Mouse (Mus musculus) NIH3T3 (cell line): ENCODE data around the gene Upk2.

Source experiments
- DNase-seq: peaks from one replicate; pipeline ENCODE4 v3.0.0-alpha.2; 2012; ENCODE audit warnings: low read depth

Upk2 gene

GRCm38 (mm10) chr9:44406906-44407751 is 47.6 kb downstream of the Upk2 start, which contains the start of the genes Rps25 and Trappc4:
Gene Rps25 (plus strand): TSS chr9:44407139.
Gene Trappc4 (minus strand): TSS chr9:44407600.
- peak; percentile 93 for DNase-seq

DNA sequence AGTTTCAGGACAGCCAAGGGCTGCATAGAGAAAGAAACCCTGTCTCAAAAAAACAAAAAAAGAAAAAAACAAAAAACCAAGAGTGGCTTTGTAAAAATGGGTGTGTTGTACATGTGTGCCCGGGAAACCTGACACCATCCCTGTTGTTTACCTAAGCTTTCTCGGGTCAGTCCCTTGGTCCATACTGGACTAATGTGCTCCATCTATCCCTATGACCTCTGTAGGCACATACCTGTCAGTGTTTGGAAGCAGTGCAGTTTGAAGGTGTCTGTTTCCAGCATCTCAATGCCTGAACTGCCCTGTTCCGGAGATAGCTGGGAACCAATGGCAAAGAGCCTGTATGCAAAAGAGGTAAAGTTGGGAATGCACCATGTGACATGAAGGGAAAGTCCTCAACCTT is 49.8 kb downstream of the Upk2 start:
- no peak for DNase-seq
